Mouse (Mus musculus): Measurements from ENCODE around the gene Heatr1. TPM values are rescaled to one million over a fixed set of nuclear protein-coding genes. Genes with fewer than 3 reads are reported as not detected.

Heatr1 gene
- polyA plus RNA-seq, 1 experiment from 2014 or later: 15.1 TPM

GRCm38 (mm10) chr13:12476886-12477285, 82.1 kb downstream of the Heatr1 start:
- WGBS (ENCODE audit: insufficient replicate concordance): 86% methylated on average over 4 of the region's 4 CpGs
- Histone ChIP-seq H3K4me1 (ENCODE audit: control insufficient read depth, insufficient read depth, low read length) (no peaks in the 10 kb centered on the region), H3K9me3 (replicated peaks; ENCODE audit: control insufficient read depth, low read length) (no peaks in the 10 kb centered on the region), H3K27ac (ENCODE audit: low read depth, low read length) (no peak overlapping the region), H3K4me2 (no peak overlapping the region), H3K9ac (ENCODE audit: low read depth, low read length) (no peak overlapping the region), H3K27me3 (ENCODE audit: control insufficient read depth, insufficient read depth, low read length) (no peaks in the 10 kb centered on the region), H3K4me3 (ENCODE audit: low read depth, low read length) (no peak overlapping the region), H3K36me3 (ENCODE audit: control insufficient read depth, insufficient read depth, low read length) (no peaks in the 10 kb centered on the region)
- no peak for ATAC-seq (replicated peaks; ENCODE audit: insufficient number of reproducible peaks, low FRiP score, low TSS enrichment)

- H3K4me3 ChIP-seq (ENCODE audit: low read depth, low read length): no peak overlapping the region
- no peaks in the 10 kb centered on the region for H3K9me3 ChIP-seq (replicated peaks; ENCODE audit: control insufficient read depth, low read length)
- ATAC-seq (replicated peaks; ENCODE audit: insufficient number of reproducible peaks, low FRiP score, low TSS enrichment): no peak
- no peak overlapping the region for H3K4me2 ChIP-seq
- H3K36me3 ChIP-seq (ENCODE audit: control insufficient read depth, insufficient read depth, low read length): no peaks in the 10 kb centered on the region
- H3K27me3 ChIP-seq (ENCODE audit: control insufficient read depth, insufficient read depth, low read length): no peaks in the 10 kb centered on the region
- WGBS (ENCODE audit: insufficient replicate concordance): 77% methylated on average over 15 of the region's 15 CpGs
- H3K4me1 ChIP-seq (ENCODE audit: control insufficient read depth, insufficient read depth, low read length): no peaks in the 10 kb centered on the region
- no peak overlapping the region for H3K27ac ChIP-seq (ENCODE audit: low read depth, low read length)
- H3K9ac ChIP-seq (ENCODE audit: low read depth, low read length): no peak overlapping the region
Measured at GRCm38 (mm10) chr13:12478301-12478700, 83.5 kb downstream of the Heatr1 start.

DNA sequence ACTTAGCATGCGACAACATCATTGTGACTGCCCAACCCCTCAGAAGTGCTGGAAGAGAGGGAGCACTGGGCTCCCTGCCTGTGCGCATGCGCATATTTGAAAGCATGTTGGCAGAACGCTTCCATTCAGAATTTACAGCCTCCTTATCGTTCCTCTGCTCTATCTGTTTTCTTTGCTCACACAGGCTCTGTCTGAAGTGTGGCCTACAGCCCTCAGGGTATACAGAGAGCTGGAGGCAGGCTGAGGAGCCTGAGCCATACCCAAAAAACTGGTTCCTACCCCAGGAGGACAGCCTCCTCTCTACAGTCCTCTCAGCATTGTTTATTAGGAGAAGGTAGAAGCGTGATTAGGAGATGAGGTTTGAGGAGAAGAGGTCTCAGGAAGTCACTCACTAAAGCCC, 85.0 kb downstream of the Heatr1 start:
- no peak for ATAC-seq (replicated peaks; ENCODE audit: insufficient number of reproducible peaks, low FRiP score, low TSS enrichment)
- Histone ChIP-seq H3K36me3 (ENCODE audit: control insufficient read depth, insufficient read depth, low read length) (no peaks in the 10 kb centered on the region), H3K9ac (ENCODE audit: low read depth, low read length) (no peak overlapping the region), H3K9me3 (replicated peaks; ENCODE audit: control insufficient read depth, low read length) (no peaks in the 10 kb centered on the region), H3K4me1 (ENCODE audit: control insufficient read depth, insufficient read depth, low read length) (no peaks in the 10 kb centered on the region), H3K4me3 (ENCODE audit: low read depth, low read length) (no peak overlapping the region), H3K4me2 (no peak overlapping the region), H3K27ac (ENCODE audit: low read depth, low read length) (no peak overlapping the region), H3K27me3 (ENCODE audit: control insufficient read depth, insufficient read depth, low read length) (no peaks in the 10 kb centered on the region)
- 71% methylated on average over 6 of the region's 6 CpGs for WGBS (ENCODE audit: insufficient replicate concordance)

GRCm38 (mm10) chr13:12485197-12485596, 90.4 kb downstream of the Heatr1 start:
- ATAC-seq (replicated peaks; ENCODE audit: insufficient number of reproducible peaks, low FRiP score, low TSS enrichment): no peak
- Histone ChIP-seq H3K9ac (ENCODE audit: low read depth, low read length) (no peak overlapping the region), H3K4me2 (no peak overlapping the region), H3K4me3 (ENCODE audit: low read depth, low read length) (no peak overlapping the region), H3K4me1 (ENCODE audit: control insufficient read depth, insufficient read depth, low read length) (no peaks in the 10 kb centered on the region), H3K27me3 (ENCODE audit: control insufficient read depth, insufficient read depth, low read length) (no peaks in the 10 kb centered on the region), H3K9me3 (replicated peaks; ENCODE audit: control insufficient read depth, low read length) (no peaks in the 10 kb centered on the region), H3K36me3 (ENCODE audit: control insufficient read depth, insufficient read depth, low read length) (no peaks in the 10 kb centered on the region), H3K27ac (ENCODE audit: low read depth, low read length) (no peak overlapping the region)
- WGBS (ENCODE audit: insufficient replicate concordance): 74% methylated on average over 2 of the region's 2 CpGs

- ATAC-seq (replicated peaks; ENCODE audit: insufficient number of reproducible peaks, low FRiP score, low TSS enrichment): no peak
- 77% methylated on average over 7 of the region's 7 CpGs for WGBS (ENCODE audit: insufficient replicate concordance)
Measured at GRCm38 (mm10) chr13:12485640-12486039, 90.8 kb downstream of the Heatr1 start.

More at GRCm38 (mm10) chr13:12485640-12486039, 90.8 kb downstream of the Heatr1 start:
- H3K4me1 ChIP-seq (ENCODE audit: control insufficient read depth, insufficient read depth, low read length): no peaks in the 10 kb centered on the region
- H3K27me3 ChIP-seq (ENCODE audit: control insufficient read depth, insufficient read depth, low read length): no peaks in the 10 kb centered on the region
- no peak overlapping the region for H3K4me2 ChIP-seq
- no peaks in the 10 kb centered on the region for H3K9me3 ChIP-seq (replicated peaks; ENCODE audit: control insufficient read depth, low read length)
- H3K27ac ChIP-seq (ENCODE audit: low read depth, low read length): no peak overlapping the region
- H3K4me3 ChIP-seq (ENCODE audit: low read depth, low read length): no peak overlapping the region
- H3K9ac ChIP-seq (ENCODE audit: low read depth, low read length): no peak overlapping the region
- no peaks in the 10 kb centered on the region for H3K36me3 ChIP-seq (ENCODE audit: control insufficient read depth, insufficient read depth, low read length)

Other genes with a start within 250 kb of the Heatr1 start
- gene Mtr, start 136.9 kb upstream of the Heatr1 start, polyA plus RNA-seq (2014; fragmentation: Nextera tagmentation; extraction: Ambion mirVana): 17.7 and 19.9 TPM in 2 replicates
- gene Actn2, start 54.3 kb upstream of the Heatr1 start, polyA plus RNA-seq (2014; fragmentation: Nextera tagmentation; extraction: Ambion mirVana): 1,008 and 1,229 TPM in 2 replicates
- 10.2 and 12.7 TPM in 2 replicates for gene Lgals8, start 69.9 kb downstream of the Heatr1 start, polyA plus RNA-seq (2014; fragmentation: Nextera tagmentation; extraction: Ambion mirVana)
- gene Edaradd, start 125.4 kb downstream of the Heatr1 start, polyA plus RNA-seq (2014; fragmentation: Nextera tagmentation; extraction: Ambion mirVana): 0.59 and 0.72 TPM in 2 replicates
- gene Ero1lb, start 170.8 kb downstream of the Heatr1 start, polyA plus RNA-seq (2014; fragmentation: Nextera tagmentation; extraction: Ambion mirVana): 7.2 and 7.7 TPM in 2 replicates